Mouse (Mus musculus) bone marrow, adult 2 months (tissue): ENCODE results near the gene Pianp.
A peak's percentile ranks its signal among the peaks of the same experiment; 100 is the strongest.

Experiments used
- CTCF ChIP-seq: fragments of 200-500 bp; IDR thresholded peaks from 2 replicates; pipeline ENCODE4 v1.5.1; 2011; ENCODE audit warnings: low read length, control low read depth; ENCODE audit not compliant: control insufficient read depth, insufficient read depth
- POLR2A ChIP-seq: fragments of 200-500 bp; IDR thresholded peaks from 2 replicates; pipeline ENCODE4 v1.6.1; 2011; ENCODE audit warnings: low read depth, mild to moderate bottlenecking, control low read depth, low read length, borderline replicate concordance; ENCODE audit not compliant: control insufficient read depth

GRCm38 (mm10) chr6:124967766-124968165 lies 28.7 kb upstream of the Pianp start:
- TF ChIP-seq POLR2A (no peak), CTCF (peak; percentile 28; the same call in 1 of the 2 replicates)
